Mouse (Mus musculus) E14TG2a.4 (cell line): ENCODE results near the gene Gpx4.
A peak's percentile ranks its signal among the peaks of the same experiment; 100 is the strongest.

Source experiments
- H3K27me3 ChIP-seq: 2 replicates; pipeline ENCODE4 v1.6.1; 2014; ENCODE audit warnings: low read length, control low read depth; ENCODE audit not compliant: insufficient read depth
- H3K36me3 ChIP-seq: 2 replicates; pipeline ENCODE4 v1.6.1; 2014; ENCODE audit warnings: low read length, control low read depth; ENCODE audit not compliant: insufficient read depth
- H3K4me1 ChIP-seq: replicated peaks from 2 replicates; pipeline ENCODE4 v1.6.1; 2014; ENCODE audit warnings: low read depth, low read length, control low read depth
- H3K4me3 ChIP-seq: replicated peaks from 2 replicates; pipeline ENCODE4 v1.5.1; 2014; ENCODE audit warnings: mild to moderate bottlenecking, low read length
- H3K9me3 ChIP-seq: 2 replicates; pipeline ENCODE4 v1.6.1; 2014; ENCODE audit warnings: low read length, control low read depth
- CTCF ChIP-seq: conservative IDR thresholded peaks from 2 replicates; pipeline ENCODE4 v1.5.1; 2014; ENCODE audit warnings: low read length
- NANOG ChIP-seq: IDR thresholded peaks from 2 replicates; pipeline ENCODE4 v1.6.1; 2014; ENCODE audit warnings: borderline replicate concordance, low read length, mixed read lengths
- POU5F1 ChIP-seq: IDR thresholded peaks from 2 replicates; pipeline ENCODE4 v1.6.1; 2014; ENCODE audit warnings: low read length, borderline replicate concordance

The Gpx4 gene

DNA sequence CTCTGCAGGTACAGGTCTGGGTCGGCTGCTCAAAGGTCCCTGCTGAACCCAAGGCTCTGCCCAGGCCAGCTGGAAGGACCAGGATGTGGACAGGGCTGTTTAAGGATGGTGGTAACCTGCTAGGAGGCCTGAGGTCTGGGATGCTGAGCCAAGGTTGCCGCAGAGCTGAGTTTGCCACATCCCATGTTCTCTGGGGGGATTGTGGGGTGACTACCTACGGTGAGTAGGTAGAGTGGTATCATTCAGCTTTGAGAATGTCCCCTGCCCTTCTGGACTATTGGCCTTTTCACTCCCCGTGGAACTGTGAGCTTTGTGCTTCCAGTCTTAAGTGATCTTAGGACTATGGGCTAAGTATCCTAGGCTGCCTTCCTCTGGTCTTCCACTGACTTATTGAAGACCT is 9.5 kb downstream of the Gpx4 start:
- TF ChIP-seq CTCF (no peak), POU5F1 (no peak), NANOG (no peak)
- Histone ChIP-seq H3K9me3 (no peaks in the 10 kb centered on the region), H3K27me3 (no peaks in the 10 kb centered on the region), H3K36me3 (peaks cover 78% of the 10 kb centered on the region), H3K4me3 (peak overlapping the region; percentile 93), H3K4me1 (peaks cover 83% of the 10 kb centered on the region)

GRCm38 (mm10) chr10:80056976-80057682 is 10.2 kb downstream of the Gpx4 start:
- Histone ChIP-seq H3K4me1 (peaks cover 77% of the 10 kb centered on the region), H3K27me3 (no peaks in the 10 kb centered on the region), H3K4me3 (peak overlapping the region; percentile 93), H3K9me3 (no peaks in the 10 kb centered on the region), H3K36me3 (peaks cover 84% of the 10 kb centered on the region)
- TF ChIP-seq CTCF (no peak), NANOG (no peak), POU5F1 (no peak)

- H3K4me3 ChIP-seq, result peak overlapping the region; percentile 93
- no peaks in the 10 kb centered on the region for H3K9me3 ChIP-seq
- H3K36me3 ChIP-seq, result peaks cover 88% of the 10 kb centered on the region
- H3K27me3 ChIP-seq, result no peaks in the 10 kb centered on the region
- peaks cover 75% of the 10 kb centered on the region for H3K4me1 ChIP-seq
- TF ChIP-seq POU5F1 (no peak), NANOG (no peak), CTCF (no peak)
Measured at GRCm38 (mm10) chr10:80057683-80058326, 10.8 kb downstream of the Gpx4 start.

DNA sequence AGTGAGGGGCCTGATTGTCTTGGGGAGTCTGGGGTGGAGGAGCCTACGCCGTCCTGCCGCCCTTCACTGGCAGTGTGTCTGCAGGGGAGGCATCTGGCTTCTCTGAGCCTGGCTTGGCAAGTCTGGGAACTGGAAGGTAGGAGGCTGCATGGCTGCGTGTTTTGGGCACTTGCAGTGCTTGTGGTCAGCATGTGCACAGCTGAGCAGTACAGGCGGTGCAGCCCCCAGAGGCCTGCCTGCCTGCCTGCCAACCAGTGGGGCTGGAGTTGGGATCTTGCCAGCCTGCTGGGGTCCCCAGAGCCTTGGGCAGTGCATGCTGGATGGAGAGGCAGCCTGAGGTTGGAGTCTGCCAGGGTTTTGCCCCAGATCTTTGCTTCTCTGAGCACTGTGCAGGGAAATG is 16.1 kb downstream of the Gpx4 start:
- Histone ChIP-seq H3K9me3 (no peaks in the 10 kb centered on the region), H3K27me3 (no peaks in the 10 kb centered on the region), H3K4me1 (peaks cover 72% of the 10 kb centered on the region), H3K4me3 (no peak overlapping the region), H3K36me3 (peaks cover 100% of the 10 kb centered on the region)
- TF ChIP-seq NANOG, result no peak
- no peak for TF ChIP-seq POU5F1
- TF ChIP-seq CTCF, result no peak

DNA sequence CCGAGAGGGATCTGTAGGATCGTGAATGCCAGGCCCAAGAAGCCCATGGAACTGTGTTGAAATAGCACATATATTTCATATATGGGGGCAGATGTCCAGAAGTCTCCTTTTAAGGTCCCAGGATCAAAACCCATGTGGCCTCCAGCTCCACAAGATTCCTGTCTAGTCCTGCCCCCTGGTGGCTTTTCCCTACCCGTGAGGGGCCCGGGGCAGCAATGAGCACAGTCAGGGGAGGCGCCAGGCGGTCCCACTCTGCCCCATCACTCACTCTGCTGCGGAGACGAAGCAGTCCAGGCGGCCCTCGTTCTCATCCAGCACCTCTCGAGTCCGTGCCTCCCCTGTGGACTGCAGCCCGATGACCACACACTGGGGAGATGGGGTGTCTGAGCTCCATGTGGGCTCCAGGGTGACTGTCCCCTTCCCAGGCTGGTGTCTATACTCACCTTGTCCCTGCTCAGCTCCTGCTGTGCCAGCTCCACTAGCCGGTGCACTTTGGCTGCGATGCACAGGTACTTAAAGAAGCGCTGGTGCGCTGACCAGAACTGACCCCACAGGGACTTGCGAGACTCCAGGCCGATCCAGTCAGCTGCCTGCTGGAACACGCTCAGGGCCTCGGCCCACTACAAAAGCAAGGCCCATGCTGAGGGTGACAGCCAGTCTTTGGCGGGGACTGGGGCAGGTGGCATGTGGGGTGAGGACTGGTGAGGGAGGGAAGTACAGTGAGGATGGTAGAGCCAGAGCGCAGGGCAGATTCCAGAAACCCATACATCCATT is 17.1 kb downstream of the Gpx4 start:
- Histone ChIP-seq H3K4me1 (peaks cover 69% of the 10 kb centered on the region), H3K27me3 (no peaks in the 10 kb centered on the region), H3K4me3 (no peak overlapping the region; the same call in 1 of the 2 replicates), H3K36me3 (peaks cover 97% of the 10 kb centered on the region), H3K9me3 (no peaks in the 10 kb centered on the region)
- TF ChIP-seq CTCF (peak; percentile 34), NANOG (no peak), POU5F1 (no peak)

DNA sequence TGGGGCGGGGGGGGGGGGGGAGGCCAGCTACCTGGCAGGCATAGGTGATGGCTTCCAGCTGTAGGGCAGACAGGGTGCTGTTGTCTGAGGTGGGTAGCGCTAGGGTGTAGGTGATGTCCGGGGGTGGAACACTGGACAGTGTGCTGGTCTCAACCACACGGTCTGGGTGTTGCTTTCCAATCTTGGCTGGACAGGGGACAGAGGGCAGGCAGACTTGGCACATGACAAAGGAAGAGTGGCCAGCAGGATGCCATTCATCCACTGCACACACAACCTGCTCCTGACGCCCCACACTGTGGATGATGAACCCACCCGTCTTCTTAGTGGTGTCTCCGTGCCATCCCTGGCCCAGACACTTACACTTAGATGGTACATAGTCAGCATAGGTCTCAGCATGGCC is 22.3 kb downstream of the Gpx4 start:
- no peak overlapping the region for H3K4me3 ChIP-seq
- H3K36me3 ChIP-seq, result peaks cover 97% of the 10 kb centered on the region
- no peaks in the 10 kb centered on the region for H3K27me3 ChIP-seq
- H3K9me3 ChIP-seq, result no peaks in the 10 kb centered on the region
- TF ChIP-seq CTCF, result no peak
- TF ChIP-seq NANOG, result no peak
- peaks cover 75% of the 10 kb centered on the region for H3K4me1 ChIP-seq

DNA sequence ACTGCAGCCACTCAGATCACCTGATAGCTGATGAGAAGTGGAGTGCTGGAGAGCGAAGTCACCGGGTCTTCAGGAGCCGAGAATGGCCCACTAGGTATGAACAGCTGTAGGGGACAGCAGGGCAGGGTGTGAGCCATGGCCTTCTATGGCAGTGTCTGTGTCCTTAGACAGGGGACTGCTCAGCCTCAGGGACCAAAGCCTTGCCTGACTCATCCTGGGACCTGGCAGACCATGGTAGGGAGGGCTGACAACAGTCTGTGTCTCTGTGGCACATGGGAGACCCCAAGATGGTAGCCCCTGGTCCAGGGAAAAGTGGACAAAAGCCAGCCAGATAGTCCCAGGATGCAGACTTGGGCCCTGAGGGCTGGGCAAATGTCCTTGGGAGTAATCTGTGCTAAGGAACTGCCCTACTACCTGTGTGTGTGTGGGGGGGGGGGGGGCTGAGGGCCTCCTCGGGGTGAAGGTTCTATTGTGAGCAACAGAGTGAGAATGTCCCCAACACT is 23.0 kb downstream of the Gpx4 start:
- Histone ChIP-seq H3K4me3 (no peak overlapping the region), H3K4me1 (peaks cover 75% of the 10 kb centered on the region), H3K9me3 (no peaks in the 10 kb centered on the region), H3K27me3 (no peaks in the 10 kb centered on the region), H3K36me3 (peaks cover 90% of the 10 kb centered on the region)
- no peak for TF ChIP-seq POU5F1

- no peaks in the 10 kb centered on the region for H3K27me3 ChIP-seq
- no peaks in the 10 kb centered on the region for H3K9me3 ChIP-seq
- TF ChIP-seq NANOG (no peak), POU5F1 (no peak), CTCF (no peak)
- no peak overlapping the region for H3K4me3 ChIP-seq
- peaks cover 84% of the 10 kb centered on the region for H3K36me3 ChIP-seq
- H3K4me1 ChIP-seq, result peaks cover 81% of the 10 kb centered on the region
Measured at GRCm38 (mm10) chr10:80070837-80071515, 24.0 kb downstream of the Gpx4 start.

DNA sequence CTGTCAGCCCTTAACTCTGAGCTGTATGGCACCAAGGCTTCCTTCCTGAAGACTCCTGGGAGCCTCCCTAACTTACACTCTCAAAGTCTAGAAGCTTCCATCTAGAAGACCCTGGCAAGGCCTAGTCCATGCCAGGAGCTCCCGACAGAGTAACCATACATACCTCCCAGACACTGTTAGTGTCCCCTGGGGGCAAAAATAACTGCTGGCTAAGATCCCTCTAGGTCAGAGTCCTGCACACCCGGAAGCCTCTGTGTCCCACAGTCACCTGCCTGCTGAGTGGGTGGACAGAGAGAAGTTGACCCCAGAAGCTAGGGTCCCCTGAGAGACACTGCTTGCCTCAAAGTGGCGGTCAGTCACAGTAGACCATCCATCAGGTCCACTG is 24.5 kb downstream of the Gpx4 start:
- no peak for TF ChIP-seq CTCF
- no peak for TF ChIP-seq NANOG
- Histone ChIP-seq H3K4me3 (no peak overlapping the region), H3K36me3 (peaks cover 84% of the 10 kb centered on the region), H3K9me3 (no peaks in the 10 kb centered on the region), H3K4me1 (peaks cover 83% of the 10 kb centered on the region), H3K27me3 (no peaks in the 10 kb centered on the region)
